Mouse (Mus musculus) hematopoietic multipotent progenitor cell, adult 10-12 weeks (in vitro differentiated cells): ENCODE measurements around the gene Sytl1. TPM values are rescaled to one million over a fixed set of nuclear protein-coding genes. Genes with fewer than 3 reads are reported as not detected.

ENCODE experiments used
- polyA plus RNA-seq: library from polyadenylated mRNA; stranded (reverse); fragments of >175 nt; gene quantifications from 2 replicates; pipeline ENCODE4 v1.2.3, GENCODE M21; 2012; ENCODE audit warnings: low replicate concordance

Sytl1 gene
- 16.5 and 58.4 TPM in 2 replicates for polyA plus RNA-seq

DNA sequence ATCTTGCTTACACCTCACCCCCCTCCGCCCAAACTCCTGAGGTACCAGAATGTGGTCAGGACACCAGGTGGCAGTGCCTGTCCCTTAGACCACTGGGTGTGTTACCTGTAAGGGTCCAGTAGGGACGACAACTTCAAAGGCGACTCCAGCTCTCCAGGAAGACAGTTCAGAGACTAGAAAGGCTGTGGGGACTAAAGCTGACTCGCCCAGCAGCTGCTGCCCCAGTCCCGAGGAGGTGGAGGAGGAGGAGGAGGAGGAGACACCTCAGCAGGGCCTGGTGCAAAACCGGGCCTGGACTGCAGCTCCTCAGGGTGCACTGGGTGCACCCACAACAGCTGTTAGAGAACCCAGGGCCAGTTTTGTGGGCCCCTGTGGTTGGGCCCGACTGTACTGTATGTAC, at the start of gene Sytl1:
Gene Sytl1, minus strand, starts transcription at position 232 of the 400 bp plus-strand sequence.

DNA sequence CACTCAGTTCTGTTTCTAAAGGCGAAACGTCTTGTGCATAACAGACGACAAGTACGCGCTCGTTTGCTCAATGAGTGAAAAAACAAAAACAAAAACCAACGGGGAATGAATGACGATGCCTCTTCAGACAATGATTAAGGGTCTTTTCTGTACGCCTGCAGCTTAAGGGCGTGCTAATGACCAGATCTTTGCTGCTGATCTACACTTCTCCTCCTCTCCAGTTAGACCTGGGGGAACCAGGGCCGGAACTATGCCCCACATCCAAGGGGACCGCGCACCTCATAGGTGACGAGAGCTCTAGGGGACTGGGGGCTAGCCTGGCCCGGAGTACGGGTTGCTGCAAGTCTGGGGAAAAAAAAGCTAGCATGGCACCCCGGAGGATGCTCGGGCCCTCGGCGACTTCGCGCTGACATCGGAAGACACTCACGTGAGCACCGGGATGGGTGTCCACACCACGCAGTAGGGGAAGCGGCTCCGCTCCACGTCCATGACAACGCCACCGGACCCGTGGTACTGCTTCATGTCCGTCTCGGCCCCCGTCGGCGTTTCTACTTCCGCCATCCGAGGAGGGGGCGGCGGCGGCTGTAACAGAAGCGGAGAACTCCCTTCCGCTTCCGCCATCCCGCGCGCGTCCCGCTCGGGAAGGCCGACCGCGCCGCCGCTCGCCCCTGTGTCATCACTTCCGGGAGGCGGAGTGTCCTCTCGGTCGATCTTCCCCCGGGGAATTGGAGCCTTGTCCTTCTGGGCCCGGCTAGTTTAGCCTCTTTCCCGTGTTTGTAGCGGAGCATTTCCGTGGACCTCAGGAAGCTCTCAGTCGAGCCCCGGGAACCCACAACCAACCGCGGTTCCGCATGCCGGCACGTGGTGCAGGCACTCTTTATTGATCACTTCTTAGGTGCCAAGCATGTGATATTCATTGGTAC, 14.5 kb upstream of the Sytl1 start, which contains the start of gene Tmem222:
Gene Tmem222, minus strand, starts transcription at position 689 of the 923 bp plus-strand sequence.

DNA sequence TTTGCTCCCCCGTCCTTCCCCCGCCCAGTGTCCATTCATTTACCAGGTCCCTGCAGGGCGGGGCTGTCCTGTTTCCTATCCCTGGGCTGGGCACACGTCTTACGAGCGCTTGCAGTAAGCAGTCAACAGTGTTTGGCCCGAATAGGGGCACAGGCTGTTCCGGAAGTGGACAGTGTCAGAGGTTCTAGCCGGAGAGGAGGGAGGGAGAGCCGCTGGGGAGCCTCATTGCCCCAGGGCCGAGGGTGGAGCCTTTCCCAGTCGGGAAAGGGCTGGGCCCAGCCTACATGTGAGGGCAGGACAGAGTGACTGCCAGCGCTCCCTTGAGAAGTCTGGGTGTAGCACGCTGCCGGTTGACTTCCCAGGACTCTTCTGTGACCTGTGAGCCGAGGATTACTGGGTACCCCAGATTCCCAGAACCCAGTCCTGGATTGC, 22.4 kb downstream of the Sytl1 start, which contains the start of gene Map3k6:
Gene Map3k6, plus strand, starts transcription at position 329 of the 432 bp plus-strand sequence.

DNA sequence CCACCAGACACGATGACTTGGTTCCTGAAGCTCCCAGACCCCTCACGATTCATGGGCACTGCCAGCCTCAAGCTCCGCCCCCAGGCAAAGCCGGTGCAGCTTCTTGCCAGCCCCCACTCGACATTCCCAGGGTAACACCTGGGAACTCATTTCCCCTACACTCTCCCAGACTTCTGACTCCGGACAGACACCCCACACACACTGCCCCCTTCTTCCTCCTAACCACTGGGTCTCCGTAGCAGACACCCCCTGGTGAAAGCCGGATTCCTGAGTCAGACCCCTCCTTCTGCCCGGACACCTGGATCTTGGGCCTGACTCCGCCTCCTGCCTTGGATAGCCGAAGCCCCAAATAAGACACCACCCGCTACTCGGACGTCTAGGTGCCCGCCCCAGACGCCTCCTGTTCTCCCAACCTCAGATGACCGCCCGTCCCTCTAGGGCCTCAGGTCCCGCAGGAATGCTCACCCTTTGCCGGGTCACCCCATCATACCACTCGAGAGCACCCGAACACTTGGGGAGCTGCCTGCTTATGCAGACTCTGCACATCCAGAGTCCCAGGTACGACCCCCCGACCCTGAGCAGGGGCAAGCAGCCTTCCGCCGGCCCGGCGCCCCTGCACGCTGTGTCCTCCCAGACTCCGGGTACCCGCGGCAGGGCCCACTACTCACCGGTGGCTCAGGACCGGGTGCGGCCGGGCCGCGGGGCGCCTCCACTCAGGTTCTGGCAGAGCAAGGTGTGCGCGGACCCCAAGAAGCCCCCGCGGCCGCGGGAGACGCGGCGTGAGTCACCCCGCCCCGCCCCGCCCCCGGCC, 51.0 kb downstream of the Sytl1 start, which contains the start of the genes Cd164l2 and Gpr3:
Gene Cd164l2, plus strand, starts transcription at position 381 of the 811 bp plus-strand sequence.
Gene Gpr3, minus strand, starts transcription at position 786 of the 811 bp plus-strand sequence.

Other genes with a start within 250 kb of the Sytl1 start
- gene Wasf2, start 132.6 kb downstream of the Sytl1 start, polyA plus RNA-seq = 145 and 160 TPM in 2 replicates
- gene Cd164l2, start 51.0 kb downstream of the Sytl1 start, polyA plus RNA-seq = 0.31 TPM in 1 of 2 replicates, not detected in the other
- not detected in 2 replicates for gene Gpr3, start 50.6 kb downstream of the Sytl1 start, polyA plus RNA-seq
- 2.1 and 2.6 TPM in 2 replicates for gene Map3k6, start 22.3 kb downstream of the Sytl1 start, polyA plus RNA-seq
- 18.4 and 22.8 TPM in 2 replicates for gene Tmem222, start 14.7 kb upstream of the Sytl1 start, polyA plus RNA-seq
- gene Wdtc1, start 90.4 kb upstream of the Sytl1 start, polyA plus RNA-seq = 95.6 and 151 TPM in 2 replicates
- gene Slc9a1, start 106.6 kb upstream of the Sytl1 start, polyA plus RNA-seq = 66.9 and 101 TPM in 2 replicates
- gene Tent5b, start 217.0 kb upstream of the Sytl1 start, polyA plus RNA-seq = not detected in 2 replicates
- gene Trnp1, start 235.4 kb upstream of the Sytl1 start, polyA plus RNA-seq = 0.47 and 0.98 TPM in 2 replicates